Mouse (Mus musculus) urinary bladder, postnatal 14 days (tissue): ENCODE results near the gene Vmn1r208.
"Not testable (repeated sequence)": the region's sequence is repeated elsewhere in the genome, so short reads cannot be mapped to it uniquely, and the experiment has no call there.

Experiments used
- DNase-seq: peaks from one replicate; pipeline ENCODE4 v3.0.0; 2021; ENCODE audit warnings: low spot score

The Vmn1r208 gene

GRCm38 (mm10) chr13:22777300-22777699, at the start of gene Vmn1r208:
Gene Vmn1r208 (minus strand): TSS chr13:22777400.
- not testable (repeated sequence) for DNase-seq

- DNase-seq, result not testable (repeated sequence)
Measured at GRCm38 (mm10) chr13:22821601-22822000, 44.4 kb upstream of the Vmn1r208 start.

DNA sequence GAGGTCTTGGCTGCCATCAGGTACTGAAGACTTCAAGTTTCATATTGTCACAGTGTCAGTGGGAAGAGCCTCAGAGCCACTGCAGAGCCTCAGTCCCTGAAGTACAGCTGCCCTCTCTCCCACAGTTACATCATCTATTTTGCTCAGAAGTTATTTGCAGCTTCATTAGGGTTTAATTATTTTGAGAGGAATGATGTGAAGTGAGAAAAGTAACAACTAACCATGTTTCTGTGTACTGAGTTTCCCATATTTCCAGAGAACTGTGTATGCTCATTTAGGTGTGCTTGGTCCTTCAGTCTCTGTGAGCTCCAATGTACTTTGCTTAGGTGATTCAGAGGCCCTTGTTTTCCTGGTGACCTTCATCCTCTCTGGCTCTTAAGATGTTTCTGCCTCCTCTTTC, 32.4 kb upstream of the Vmn1r208 start, which contains the start of gene Vmn1r209:
TSS of gene Vmn1r209 (minus strand) at position 101 of the 400 bp plus-strand sequence.
- DNase-seq, result not testable (repeated sequence)

- DNase-seq, result not testable (repeated sequence)
Measured at GRCm38 (mm10) chr13:22788096-22788495, 10.9 kb upstream of the Vmn1r208 start.

- not testable (repeated sequence) for DNase-seq
Measured at GRCm38 (mm10) chr13:22784159-22784558, 7.0 kb upstream of the Vmn1r208 start.

- DNase-seq, result not testable (repeated sequence)
Measured at GRCm38 (mm10) chr13:22771592-22771991, 5.6 kb downstream of the Vmn1r208 start.

DNA sequence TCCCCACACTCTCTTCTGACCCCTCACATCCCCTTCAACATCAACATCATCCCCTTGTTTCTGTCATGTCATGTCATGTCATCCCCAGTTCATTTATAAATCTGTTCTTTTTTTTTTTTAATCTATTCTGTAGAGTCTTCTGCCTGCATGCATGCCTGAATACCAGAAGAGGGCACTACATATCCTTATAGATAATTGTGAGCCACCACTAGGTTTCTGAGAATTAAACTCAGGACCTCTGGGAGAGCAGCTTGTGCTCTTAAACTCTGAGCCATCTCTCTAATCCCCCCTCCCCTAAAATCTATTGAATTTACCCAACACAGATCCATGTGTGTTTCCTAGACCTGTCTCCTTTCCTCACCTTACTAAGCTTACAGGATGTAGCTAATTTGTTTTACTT, 29.7 kb downstream of the Vmn1r208 start:
- no peak for DNase-seq

- not testable (repeated sequence) for DNase-seq
Measured at GRCm38 (mm10) chr13:22729529-22729928, 47.7 kb downstream of the Vmn1r208 start, which contains the start of gene Vmn1r207-ps. Gene Vmn1r207-ps (minus strand): TSS chr13:22729629.
